Mouse (Mus musculus) layer of hippocampus, adult 9-11 months (tissue): ENCODE measurements around the gene Gm12253.

ENCODE experiments used
- DNase-seq: peaks from one replicate; pipeline ENCODE4 v3.0.0; 2022

Gm12253 gene

GRCm38 (mm10) chr11:58432259-58432658 is at the start of gene Gm12253:
Gene Gm12253, plus strand, starts transcription at chr11:58432559.
- no peak for DNase-seq

- DNase-seq: no peak
These were observed 32.2 kb upstream of the Gm12253 start for GRCm38 (mm10) chr11:58399985-58400645.

- DNase-seq: no peak
These were observed 31.7 kb upstream of the Gm12253 start for GRCm38 (mm10) chr11:58400655-58401054.

GRCm38 (mm10) chr11:58408066-58408465 is 24.3 kb upstream of the Gm12253 start:
- no peak for DNase-seq

- peak; percentile 40 for DNase-seq
These were observed 14.0 kb upstream of the Gm12253 start for GRCm38 (mm10) chr11:58418336-58418735.

- DNase-seq: no peak
These were observed 11.5 kb upstream of the Gm12253 start, which contains the start of gene 1810065E05Rik for GRCm38 (mm10) chr11:58420815-58421214. Gene 1810065E05Rik, plus strand, starts transcription at chr11:58421111.

- DNase-seq: no peak
These were observed 5.5 kb downstream of the Gm12253 start for GRCm38 (mm10) chr11:58437866-58438265.

- no peak for DNase-seq
These were observed 20.4 kb downstream of the Gm12253 start, which contains the start of gene Lypd9 for GRCm38 (mm10) chr11:58452759-58453158. Gene Lypd9, minus strand, starts transcription at chr11:58452923.

GRCm38 (mm10) chr11:58453592-58453991 is 21.2 kb downstream of the Gm12253 start:
- DNase-seq: no peak

GRCm38 (mm10) chr11:58462170-58462569 is 29.8 kb downstream of the Gm12253 start, which contains the start of gene Olfr30:
Gene Olfr30, minus strand, starts transcription at chr11:58462270.
- DNase-seq: no peak
